Mouse (Mus musculus): ENCODE results near the gene Ppp6r1.

Gene Ppp6r1

DNA sequence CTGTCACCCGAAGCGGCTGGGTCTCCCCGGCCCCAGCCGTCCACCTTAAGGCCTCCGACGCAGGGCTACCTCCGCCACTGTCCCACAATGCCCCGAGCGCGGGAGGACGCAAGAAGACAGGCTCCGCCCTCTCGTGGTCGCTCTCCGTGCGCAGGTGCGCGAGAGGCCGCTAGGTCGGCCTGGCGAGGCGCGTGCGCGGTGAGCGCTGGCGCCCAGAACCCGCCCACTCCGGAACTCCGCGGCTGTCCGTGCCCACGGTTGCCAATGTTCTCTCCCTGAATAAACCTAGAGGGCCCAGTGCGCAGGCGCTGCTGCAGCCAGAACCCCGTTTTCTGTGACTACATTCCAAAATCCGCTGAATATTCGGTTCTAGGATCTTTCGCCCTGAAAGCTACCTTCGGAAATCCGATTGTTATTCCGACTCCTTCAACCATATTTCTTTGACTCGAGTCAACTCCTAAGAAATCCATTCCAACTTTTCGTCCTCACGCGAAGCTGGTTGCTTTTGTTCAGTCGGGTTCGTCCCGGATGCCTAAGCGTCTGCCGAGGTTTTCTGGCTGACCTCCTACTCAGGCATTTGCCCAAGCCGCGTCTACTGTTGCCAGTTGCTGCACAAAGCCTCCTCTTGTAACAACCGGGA is at the start of gene Ppp6r1:
Ppp6r1 (minus strand) TSS at position 108 of the 640 bp plus-strand sequence.
- in situ Hi-C loops (cut with MboI, MseI) = loop anchor here (25.0 kb wide), 1 partner anchor 1022 kb away; the partner anchor contains the start of genes Cnot3, Prpf31 and Tfpt

- in situ Hi-C loops (cut with MboI, MseI) = no loop called here
Measured at GRCm38 (mm10) chr7:4705098-4705497, 46.3 kb upstream of the Ppp6r1 start.

DNA sequence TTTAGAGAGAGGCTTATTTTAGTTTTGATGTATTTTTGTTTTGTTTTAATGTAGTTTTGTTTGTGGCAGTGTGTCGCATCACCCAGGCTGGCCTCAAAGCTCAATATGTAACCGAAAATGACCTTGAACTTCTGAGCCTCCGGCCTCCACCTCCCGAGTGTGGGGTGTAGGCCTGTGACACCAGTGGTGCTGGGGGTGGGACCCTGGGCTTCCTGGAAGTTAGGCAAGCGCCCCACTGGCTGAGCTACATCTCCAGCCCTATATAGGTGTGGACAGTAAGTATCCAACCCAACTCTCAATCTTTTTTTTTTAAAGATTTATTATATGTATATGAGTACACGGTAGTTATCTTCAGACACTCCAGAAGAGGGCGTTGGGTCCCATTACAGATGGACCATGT is 44.4 kb upstream of the Ppp6r1 start:
- in situ Hi-C loops (cut with MboI, MseI) = no loop called here

GRCm38 (mm10) chr7:4702334-4702733 is 43.5 kb upstream of the Ppp6r1 start:
- in situ Hi-C loops (cut with MboI, MseI) = no loop called here

GRCm38 (mm10) chr7:4693004-4693403 is 34.2 kb upstream of the Ppp6r1 start:
- in situ Hi-C loops (cut with MboI, MseI) = loop anchor here (5.0 kb wide), 1 partner anchor 94 kb away; the partner anchor contains the start of gene Tmem238

GRCm38 (mm10) chr7:4690951-4691653 is 32.3 kb upstream of the Ppp6r1 start:
- in situ Hi-C loops (cut with MboI, MseI) = loop anchor here (5.0 kb wide), 1 partner anchor 96 kb away; the partner anchor contains the start of gene Tmem238

DNA sequence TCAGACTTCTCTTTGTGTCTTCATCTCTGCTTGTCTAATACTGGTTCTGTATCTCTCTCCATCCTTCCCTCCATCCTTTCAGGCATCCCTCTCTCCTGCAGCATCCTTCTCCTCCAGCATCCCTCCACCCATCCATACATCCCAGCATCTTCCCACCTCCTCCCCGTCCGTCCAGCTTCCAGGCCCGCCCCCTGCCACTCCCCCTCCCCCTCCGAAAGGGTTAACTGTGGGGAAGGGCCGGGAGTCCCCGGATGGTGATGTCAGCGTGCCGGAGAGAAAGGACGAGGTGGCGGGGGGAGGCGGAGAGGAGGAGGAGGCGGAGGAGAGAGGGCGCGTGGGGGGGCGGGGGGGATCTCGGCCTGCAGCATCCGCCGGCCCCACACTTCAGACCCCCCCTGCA is 31.6 kb upstream of the Ppp6r1 start, which contains the start of gene Brsk1:
Brsk1 (plus strand) TSS at position 218 of the 400 bp plus-strand sequence.
- in situ Hi-C loops (cut with MboI, MseI) = loop anchor here (5.0 kb wide), 1 partner anchor 97 kb away; the partner anchor contains the start of gene Tmem238

GRCm38 (mm10) chr7:4684632-4685417 is 26.0 kb upstream of the Ppp6r1 start, which contains the start of gene Hspbp1:
TSS of gene Hspbp1 (minus strand) at chr7:4685068.
- in situ Hi-C loops (cut with MboI, MseI) = no loop called here

GRCm38 (mm10) chr7:4684203-4684602 is 25.4 kb upstream of the Ppp6r1 start:
- in situ Hi-C loops (cut with MboI, MseI) = no loop called here

GRCm38 (mm10) chr7:4683307-4683706 is 24.5 kb upstream of the Ppp6r1 start:
- in situ Hi-C loops (cut with MboI, MseI) = no loop called here

- in situ Hi-C loops (cut with MboI, MseI) = loop anchor here (10.0 kb wide), 1 partner anchor 120 kb away; the partner anchor contains the start of gene Rpl28
Measured at GRCm38 (mm10) chr7:4675200-4675599, 16.4 kb upstream of the Ppp6r1 start.

DNA sequence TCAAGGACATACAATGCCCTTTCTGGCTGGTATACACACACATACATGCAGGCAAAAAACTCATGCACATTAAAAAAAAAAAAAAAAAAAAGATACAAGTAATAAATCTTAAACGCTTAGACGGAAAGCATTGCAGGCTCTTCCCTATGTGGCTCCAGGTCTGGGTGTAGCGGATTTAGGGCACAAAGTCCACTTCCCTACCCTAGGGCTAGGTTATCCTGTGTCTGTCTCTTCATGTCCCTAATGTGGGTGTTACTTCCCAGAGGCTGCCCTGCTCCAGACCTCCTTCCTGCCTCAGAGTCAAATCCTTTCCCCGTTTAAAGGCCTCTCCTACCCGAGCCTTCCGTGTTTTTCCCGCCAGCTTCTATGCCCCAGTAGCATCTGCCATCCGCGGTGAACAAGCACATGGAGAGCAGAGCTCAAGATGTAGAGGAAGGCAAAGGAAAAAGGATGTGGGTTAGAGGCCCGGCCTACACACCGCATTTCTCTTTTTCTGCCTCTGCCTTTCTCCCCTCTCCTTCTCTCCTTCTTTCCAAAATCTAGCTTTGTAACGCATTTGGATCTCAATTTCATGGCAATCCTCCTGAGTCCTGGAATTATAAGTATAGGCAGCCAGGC is 15.4 kb upstream of the Ppp6r1 start:
- in situ Hi-C loops (cut with MboI, MseI) = loop anchor here (10.0 to 25.0 kb wide), 2 partner anchors 121 to 1037 kb away; partner anchors contain the start of genes Cnot3, Prpf31, Rpl28 and Tfpt

- in situ Hi-C loops (cut with MboI, MseI) = loop anchor here (10.0 to 25.0 kb wide), 2 partner anchors 123 to 1035 kb away; partner anchors contain the start of genes Cnot3, Prpf31, Rpl28 and Tfpt
Measured at GRCm38 (mm10) chr7:4671956-4672355, 13.1 kb upstream of the Ppp6r1 start.

GRCm38 (mm10) chr7:4670655-4671255 is 11.9 kb upstream of the Ppp6r1 start:
- in situ Hi-C loops (cut with MboI, MseI) = loop anchor here (10.0 to 25.0 kb wide), 2 partner anchors 124 to 1033 kb away; partner anchors contain the start of genes Cnot3, Prpf31, Rpl28 and Tfpt

GRCm38 (mm10) chr7:4669156-4669555 is 10.3 kb upstream of the Ppp6r1 start:
- in situ Hi-C loops (cut with MboI, MseI) = loop anchor here (25.0 kb wide), 1 partner anchor 1032 kb away; the partner anchor contains the start of genes Cnot3, Prpf31 and Tfpt

- in situ Hi-C loops (cut with MboI, MseI) = loop anchor here (25.0 kb wide), 1 partner anchor 1031 kb away; the partner anchor contains the start of genes Cnot3, Prpf31 and Tfpt
Measured at GRCm38 (mm10) chr7:4668506-4668905, 9.7 kb upstream of the Ppp6r1 start.

DNA sequence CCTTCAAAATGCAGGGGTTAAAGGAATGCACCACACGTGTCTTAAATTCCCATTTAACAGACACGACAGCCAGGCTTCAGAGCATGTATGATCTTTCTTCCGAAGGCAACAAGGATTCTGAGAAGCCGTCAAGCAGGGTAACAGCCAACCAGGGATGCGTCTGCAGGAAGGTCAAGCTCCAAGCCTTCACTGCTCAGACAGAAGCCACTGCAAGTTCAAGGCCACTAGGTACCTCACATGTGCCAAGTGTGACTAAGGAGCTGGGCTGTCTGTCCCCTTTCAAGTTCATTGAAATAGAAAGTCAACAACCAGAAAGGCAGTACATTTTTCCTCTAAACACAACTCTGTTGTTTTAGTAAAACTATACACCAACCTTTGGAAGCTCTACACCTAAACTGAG is 8.1 kb upstream of the Ppp6r1 start:
- in situ Hi-C loops (cut with MboI, MseI) = loop anchor here (25.0 kb wide), 1 partner anchor 1030 kb away; the partner anchor contains the start of genes Cnot3, Prpf31 and Tfpt

GRCm38 (mm10) chr7:4663742-4664141 is 4.9 kb upstream of the Ppp6r1 start:
- in situ Hi-C loops (cut with MboI, MseI) = loop anchor here (25.0 kb wide), 1 partner anchor 1026 kb away; the partner anchor contains the start of genes Cnot3, Prpf31 and Tfpt

GRCm38 (mm10) chr7:4663179-4663578 is 4.4 kb upstream of the Ppp6r1 start:
- in situ Hi-C loops (cut with MboI, MseI) = loop anchor here (25.0 kb wide), 1 partner anchor 1026 kb away; the partner anchor contains the start of genes Cnot3, Prpf31 and Tfpt

DNA sequence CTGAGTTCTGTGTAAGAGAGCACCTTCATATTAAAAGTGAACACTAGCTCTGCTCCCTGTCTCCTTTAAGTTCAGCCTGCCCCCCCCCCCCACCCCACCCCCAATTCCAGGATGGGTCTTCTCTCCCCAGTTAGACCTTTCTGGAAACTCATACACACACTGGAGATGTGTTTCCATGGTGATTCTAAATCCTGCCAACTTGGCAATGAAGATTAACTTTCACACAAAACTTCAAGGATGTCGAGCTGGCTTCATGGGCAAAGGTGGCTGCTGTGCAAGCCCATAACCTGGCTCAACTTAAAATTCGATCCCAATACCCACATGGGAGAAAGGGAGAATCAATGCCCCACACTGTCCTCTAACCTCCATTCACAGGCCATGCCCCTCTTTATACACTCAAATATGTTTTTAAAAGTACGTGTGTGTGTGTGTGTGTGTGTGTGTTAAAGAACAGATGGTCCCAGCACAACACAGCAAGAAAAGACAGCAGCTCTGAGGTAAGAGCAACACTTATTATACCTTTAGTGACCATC is 1.2 kb upstream of the Ppp6r1 start:
- in situ Hi-C loops (cut with MboI, MseI) = loop anchor here (25.0 kb wide), 1 partner anchor 1023 kb away; the partner anchor contains the start of genes Cnot3, Prpf31 and Tfpt

Measured in T-helper 1 cell (primary cell).